Mouse (Mus musculus): ENCODE results near the gene Ralgds. TPM values are rescaled to one million over a fixed set of nuclear protein-coding genes. Genes with fewer than 3 reads are reported as not detected.
"Not testable (repeated sequence)": the region's sequence is repeated elsewhere in the genome, so short reads cannot be mapped to it uniquely, and the experiment has no call there.

The Ralgds gene
- polyA plus RNA-seq (2015; fragmentation: Nextera tagmentation; extraction: Ambion mirVana), result 13.3 and 15.7 TPM in 2 replicates

- DNase-seq (ENCODE audit: low spot score), result peak; percentile 68
Observed at GRCm38 (mm10) chr2:28512798-28513401, at the start of gene Ralgds. Ralgds (plus strand) TSS chr2:28513125.

- DNase-seq (ENCODE audit: low spot score), result peak; percentile 54
Observed at GRCm38 (mm10) chr2:28463919-28464318, 49.0 kb upstream of the Ralgds start.

GRCm38 (mm10) chr2:28464919-28465318 lies 48.0 kb upstream of the Ralgds start:
- DNase-seq (ENCODE audit: low spot score), result no peak

GRCm38 (mm10) chr2:28465836-28466518 lies 46.9 kb upstream of the Ralgds start, which contains the start of gene 1700007K13Rik:
1700007K13Rik (minus strand) TSS chr2:28466332.
- peak; percentile 68 for DNase-seq (ENCODE audit: low spot score)

- peak; percentile 76 for DNase-seq (ENCODE audit: low spot score)
Observed at GRCm38 (mm10) chr2:28467860-28468485, 45.0 kb upstream of the Ralgds start, which contains the start of gene Mrps2. Mrps2 (plus strand) TSS chr2:28468066.

- DNase-seq (ENCODE audit: low spot score), result no peak
Observed at GRCm38 (mm10) chr2:28468486-28469225, 44.3 kb upstream of the Ralgds start.

GRCm38 (mm10) chr2:28469461-28469860 lies 43.5 kb upstream of the Ralgds start:
- no peak for DNase-seq (ENCODE audit: low spot score)

- no peak for DNase-seq (ENCODE audit: low spot score)
Observed at GRCm38 (mm10) chr2:28470591-28470990, 42.3 kb upstream of the Ralgds start.

GRCm38 (mm10) chr2:28472011-28472410 lies 40.9 kb upstream of the Ralgds start:
- not testable (repeated sequence) for DNase-seq (ENCODE audit: low spot score)

- DNase-seq (ENCODE audit: low spot score), result not testable (repeated sequence)
Observed at GRCm38 (mm10) chr2:28477993-28478392, 34.9 kb upstream of the Ralgds start.

- no peak for DNase-seq (ENCODE audit: low spot score)
Observed at GRCm38 (mm10) chr2:28479208-28480204, 33.4 kb upstream of the Ralgds start.

- no peak for DNase-seq (ENCODE audit: low spot score)
Observed at GRCm38 (mm10) chr2:28483861-28484260, 29.1 kb upstream of the Ralgds start.

GRCm38 (mm10) chr2:28494521-28494920 lies 18.4 kb upstream of the Ralgds start:
- no peak for DNase-seq (ENCODE audit: low spot score)

GRCm38 (mm10) chr2:28495207-28495756 lies 17.6 kb upstream of the Ralgds start:
- no peak for DNase-seq (ENCODE audit: low spot score)

- no peak for DNase-seq (ENCODE audit: low spot score)
Observed at GRCm38 (mm10) chr2:28495801-28496595, 16.9 kb upstream of the Ralgds start.

- DNase-seq (ENCODE audit: low spot score), result no peak
Observed at GRCm38 (mm10) chr2:28496671-28497070, 16.3 kb upstream of the Ralgds start, which contains the start of gene Gbgt1. Gbgt1 (plus strand) TSS chr2:28496891.

- no peak for DNase-seq (ENCODE audit: low spot score)
Observed at GRCm38 (mm10) chr2:28497561-28497960, 15.4 kb upstream of the Ralgds start.

- no peak for DNase-seq (ENCODE audit: low spot score)
Observed at GRCm38 (mm10) chr2:28498431-28498830, 14.5 kb upstream of the Ralgds start.

- no peak for DNase-seq (ENCODE audit: low spot score)
Observed at GRCm38 (mm10) chr2:28502987-28503386, 9.9 kb upstream of the Ralgds start.

Data from thymus, postnatal 0 days (tissue).